Mouse (Mus musculus) CH12.LX (cell line): ENCODE results near the gene Naa25.

Source experiments
- CTCF ChIP-seq, 2 experiments: IDR thresholded peaks in 1 of 2; conservative IDR thresholded peaks in 1 of 2; 2 replicates each; pipeline ENCODE4 v1.5.1; 2011 to 2012; ENCODE audit warnings: low read depth in 2 of 2, low read length in 2 of 2, improper control_type of control experiment in 1 of 2, inconsistent platforms in 1 of 2, mild to moderate bottlenecking in 1 of 2, moderate library complexity in 1 of 2
- KAT2A ChIP-seq: IDR thresholded peaks from 2 replicates; pipeline ENCODE4 v1.6.1; 2012; ENCODE audit warnings: low read length, improper control_type of control experiment, inconsistent platforms; ENCODE audit not compliant: insufficient replicate concordance
- SMC3 ChIP-seq: IDR thresholded peaks from 2 replicates; pipeline ENCODE4 v1.6.1; 2011; ENCODE audit warnings: low read depth, low read length, improper control_type of control experiment
- TCF12 ChIP-seq: IDR thresholded peaks from 2 replicates; pipeline ENCODE4 v1.6.1; 2014; ENCODE audit warnings: low read depth, mild to moderate bottlenecking, inconsistent platforms, low read length, improper control_type of control experiment
- ZKSCAN1 ChIP-seq: IDR thresholded peaks from 2 replicates; pipeline ENCODE4 v1.6.1; 2012; ENCODE audit warnings: low read depth, inconsistent platforms, low read length, improper control_type of control experiment, borderline replicate concordance

GRCm38 (mm10) chr5:121493305-121493704, 95.6 kb downstream of the Naa25 start:
- TF ChIP-seq CTCF (conservative IDR thresholded peaks at IDR 0.05 in 1 of 2, IDR thresholded peaks at IDR 0.05 in 1 of 2; ENCODE audit: low read depth in 2 of 2, low read length in 2 of 2) (no peak), TCF12 (no peak), SMC3 (no peak), ZKSCAN1 (no peak), KAT2A (no peak)
